Mouse (Mus musculus) erythroblast, embryonic 14.5 days (primary cell): Measurements from ENCODE around the gene Prkg1. TPM values are rescaled to one million over a fixed set of nuclear protein-coding genes. Genes with fewer than 3 reads are reported as not detected.
"Not testable (repeated sequence)": the region's sequence is repeated elsewhere in the genome, so short reads cannot be mapped to it uniquely, and the experiment has no call there.

ENCODE experiments used
- H3K27me3 ChIP-seq: 2 replicates; pipeline ENCODE4 v1.6.1; 2012; ENCODE audit warnings: inconsistent platforms; ENCODE audit not compliant: control insufficient read depth
- H3K36me3 ChIP-seq: 2 replicates; pipeline ENCODE4 v1.6.1; 2012; ENCODE audit warnings: mild to moderate bottlenecking, inconsistent platforms; ENCODE audit not compliant: control insufficient read depth
- H3K4me1 ChIP-seq: 2 replicates; pipeline ENCODE4 v1.6.1; 2012; ENCODE audit warnings: inconsistent platforms; ENCODE audit not compliant: control insufficient read depth
- H3K4me3 ChIP-seq: replicated peaks from 2 replicates; pipeline ENCODE3; 2012; ENCODE audit warnings: moderate library complexity, mild to moderate bottlenecking, inconsistent platforms
- H3K9me3 ChIP-seq: 2 replicates; pipeline ENCODE4 v1.6.1; 2012; ENCODE audit warnings: low read length, inconsistent platforms, mixed read lengths; ENCODE audit not compliant: control insufficient read depth
- GATA1 ChIP-seq: IDR thresholded peaks from 2 replicates; pipeline ENCODE4 v1.6.1; 2012; ENCODE audit warnings: low read length, inconsistent platforms, mixed read lengths
- TAL1 ChIP-seq: IDR thresholded peaks from 3 replicates; pipeline ENCODE4 v1.6.1; 2012; ENCODE audit warnings: low read length, inconsistent platforms, mixed read lengths
- polyA plus RNA-seq: library from polyadenylated mRNA; stranded (reverse); fragments of >175 nt; gene quantifications from 2 replicates; pipeline ENCODE4 v1.2.3, GENCODE M21; 2012

The Prkg1 gene
- polyA plus RNA-seq, 1 experiment, result not detected

- Histone ChIP-seq H3K36me3 (no peaks in the 10 kb centered on the region), H3K4me3 (no peak overlapping the region), H3K4me1 (no peaks in the 10 kb centered on the region), H3K9me3 (no peaks in the 10 kb centered on the region), H3K27me3 (no peaks in the 10 kb centered on the region)
- TF ChIP-seq GATA1 (no peak), TAL1 (no peak)
These were observed 395.7 kb downstream of the Prkg1 start for GRCm38 (mm10) chr19:31369116-31369515.

GRCm38 (mm10) chr19:31362051-31362450, 402.8 kb downstream of the Prkg1 start:
- no peaks in the 10 kb centered on the region for H3K27me3 ChIP-seq
- no peak overlapping the region for H3K4me3 ChIP-seq
- no peaks in the 10 kb centered on the region for H3K36me3 ChIP-seq
- TF ChIP-seq GATA1, result no peak
- no peak for TF ChIP-seq TAL1
- no peaks in the 10 kb centered on the region for H3K4me1 ChIP-seq
- H3K9me3 ChIP-seq, result no peaks in the 10 kb centered on the region

- no peaks in the 10 kb centered on the region for H3K36me3 ChIP-seq
- no peak overlapping the region for H3K4me3 ChIP-seq
- TF ChIP-seq TAL1, result no peak
- TF ChIP-seq GATA1, result no peak
- no peaks in the 10 kb centered on the region for H3K9me3 ChIP-seq
- no peaks in the 10 kb centered on the region for H3K27me3 ChIP-seq
- no peaks in the 10 kb centered on the region for H3K4me1 ChIP-seq
These were observed 403.3 kb downstream of the Prkg1 start for GRCm38 (mm10) chr19:31361575-31361974.

- Histone ChIP-seq H3K9me3 (no peaks in the 10 kb centered on the region), H3K4me3 (no peak overlapping the region), H3K27me3 (no peaks in the 10 kb centered on the region), H3K4me1 (no peaks in the 10 kb centered on the region), H3K36me3 (no peaks in the 10 kb centered on the region)
- TF ChIP-seq GATA1 (no peak), TAL1 (no peak)
These were observed 403.7 kb downstream of the Prkg1 start for GRCm38 (mm10) chr19:31361161-31361560.

GRCm38 (mm10) chr19:31354959-31355358, 409.9 kb downstream of the Prkg1 start:
- no peaks in the 10 kb centered on the region for H3K27me3 ChIP-seq
- H3K4me1 ChIP-seq, result no peaks in the 10 kb centered on the region
- TF ChIP-seq GATA1 (no peak), TAL1 (no peak)
- no peak overlapping the region for H3K4me3 ChIP-seq
- H3K36me3 ChIP-seq, result no peaks in the 10 kb centered on the region
- no peaks in the 10 kb centered on the region for H3K9me3 ChIP-seq

- H3K4me1 ChIP-seq, H3K4me3 ChIP-seq, H3K36me3 ChIP-seq, H3K9me3 ChIP-seq, H3K27me3 ChIP-seq: not testable (repeated sequence)
These were observed 412.0 kb downstream of the Prkg1 start for GRCm38 (mm10) chr19:31352784-31353183.

GRCm38 (mm10) chr19:31351796-31352195, 413.0 kb downstream of the Prkg1 start:
- no peak for TF ChIP-seq TAL1
- no peak for TF ChIP-seq GATA1
- Histone ChIP-seq H3K4me3 (no peak overlapping the region), H3K27me3 (no peaks in the 10 kb centered on the region), H3K4me1 (no peaks in the 10 kb centered on the region), H3K36me3 (no peaks in the 10 kb centered on the region), H3K9me3 (no peaks in the 10 kb centered on the region)

- Histone ChIP-seq H3K4me3 (no peak overlapping the region), H3K4me1 (peaks cover 4% of the 10 kb centered on the region), H3K27me3 (no peaks in the 10 kb centered on the region), H3K36me3 (no peaks in the 10 kb centered on the region), H3K9me3 (no peaks in the 10 kb centered on the region)
- no peak for TF ChIP-seq GATA1
- no peak for TF ChIP-seq TAL1
These were observed 422.7 kb downstream of the Prkg1 start for GRCm38 (mm10) chr19:31342150-31342549.

GRCm38 (mm10) chr19:31340898-31341297, 423.9 kb downstream of the Prkg1 start:
- Histone ChIP-seq H3K27me3 (no peaks in the 10 kb centered on the region), H3K36me3 (no peaks in the 10 kb centered on the region), H3K4me1 (peaks cover 7% of the 10 kb centered on the region), H3K4me3 (no peak overlapping the region), H3K9me3 (no peaks in the 10 kb centered on the region)
- TF ChIP-seq TAL1, result no peak
- no peak for TF ChIP-seq GATA1

- Histone ChIP-seq H3K27me3 (no peaks in the 10 kb centered on the region), H3K36me3 (no peaks in the 10 kb centered on the region), H3K4me1 (peaks cover 7% of the 10 kb centered on the region), H3K4me3 (no peak overlapping the region), H3K9me3 (no peaks in the 10 kb centered on the region)
- TF ChIP-seq TAL1, result no peak
- TF ChIP-seq GATA1, result no peak
These were observed 426.3 kb downstream of the Prkg1 start for GRCm38 (mm10) chr19:31338355-31339101.
